Mouse (Mus musculus) lung, embryonic 16.5 days (tissue): ENCODE results near the gene Ralgapa2. TPM values are rescaled to one million over a fixed set of nuclear protein-coding genes. Genes with fewer than 3 reads are reported as not detected.

Source experiments
- ATAC-seq: fragments of 200-750 bp; cut with Nextera tagmentation; 2 replicates; pipeline ENCODE4 v1.8.0; 2017; ENCODE audit warnings: low read depth, mild to moderate bottlenecking, moderate library complexity
- H3K27ac ChIP-seq: fragments of 300-500 bp; sonication (generic); 2 replicates; pipeline ENCODE4 v1.5.1; 2014; ENCODE audit warnings: mild to moderate bottlenecking, control low read depth, low read length
- H3K27me3 ChIP-seq: fragments of 300-500 bp; sonication (generic); 2 replicates; pipeline ENCODE4 v1.6.1; 2014; ENCODE audit warnings: low read depth, low read length, mixed read lengths; ENCODE audit not compliant: control insufficient read depth, insufficient read depth
- H3K36me3 ChIP-seq: fragments of 300-500 bp; sonication (generic); 2 replicates; pipeline ENCODE4 v1.6.1; 2014; ENCODE audit warnings: low read length; ENCODE audit not compliant: control insufficient read depth, insufficient read depth
- H3K4me1 ChIP-seq: fragments of 300-500 bp; sonication (generic); replicated peaks from 2 replicates; pipeline ENCODE4 v1.6.1; 2014; ENCODE audit warnings: low read length, mixed read lengths; ENCODE audit not compliant: control insufficient read depth, insufficient read depth
- H3K4me2 ChIP-seq: fragments of 300-500 bp; sonication (generic); 2 replicates; pipeline ENCODE4 v1.6.1; 2014; ENCODE audit warnings: low read depth, low read length, control low read depth
- H3K4me3 ChIP-seq: fragments of 300-500 bp; sonication (generic); 2 replicates; pipeline ENCODE4 v1.5.1; 2014; ENCODE audit warnings: mild to moderate bottlenecking, low read length, control low read depth
- H3K9ac ChIP-seq: fragments of 300-500 bp; sonication (generic); 2 replicates; pipeline ENCODE4 v1.6.1; 2014; ENCODE audit warnings: low read length, control low read depth
- H3K9me3 ChIP-seq: fragments of 300-500 bp; sonication (generic); 2 replicates; pipeline ENCODE4 v1.6.1; 2016; ENCODE audit warnings: low read length; ENCODE audit not compliant: control insufficient read depth
- WGBS: fragments of 180-500 bp; shearing (Covaris S2); extraction: QIAGEN DNeasy Blood & Tissue Kit; methylation state at CpG from one replicate; pipeline ENCODE4 v1.1.7; 2014; 5-methylcytosine and 5-hydroxymethylcytosine counted together
- polyA plus RNA-seq: library from polyadenylated mRNA; unstranded; fragments of >200 nt; fragmentation: Nextera tagmentation; extraction: Ambion mirVana; gene quantifications from 2 replicates; pipeline ENCODE4 v1.2.1, GENCODE M21; 2015

Ralgapa2 gene
- polyA plus RNA-seq, 1 experiment from 2014 or later, result 8.4 TPM

- H3K4me3 ChIP-seq, result no peak overlapping the region
- H3K36me3 ChIP-seq, result no peaks in the 10 kb centered on the region
- no peak overlapping the region for H3K4me2 ChIP-seq
- no peak for ATAC-seq
- no peaks in the 10 kb centered on the region for H3K9me3 ChIP-seq
- no peak overlapping the region for H3K27ac ChIP-seq
- WGBS, result 91% methylated on average over 2 of the region's 2 CpGs
- H3K27me3 ChIP-seq, result no peaks in the 10 kb centered on the region
- H3K4me1 ChIP-seq, result no peaks in the 10 kb centered on the region
- no peak overlapping the region for H3K9ac ChIP-seq
Measured at GRCm38 (mm10) chr2:146244049-146244448, 268.1 kb downstream of the Ralgapa2 start.

GRCm38 (mm10) chr2:146239196-146239747, 272.9 kb downstream of the Ralgapa2 start:
- Histone ChIP-seq H3K27ac (no peak overlapping the region), H3K4me2 (no peak overlapping the region), H3K4me3 (no peak overlapping the region), H3K4me1 (no peaks in the 10 kb centered on the region), H3K36me3 (no peaks in the 10 kb centered on the region), H3K9ac (no peak overlapping the region), H3K9me3 (no peaks in the 10 kb centered on the region), H3K27me3 (no peaks in the 10 kb centered on the region)
- no peak for ATAC-seq
- WGBS, result 88% methylated on average over 4 of the region's 4 CpGs

GRCm38 (mm10) chr2:146231485-146231884, 280.7 kb downstream of the Ralgapa2 start:
- Histone ChIP-seq H3K9ac (no peak overlapping the region), H3K36me3 (no peaks in the 10 kb centered on the region), H3K4me3 (no peak overlapping the region), H3K4me1 (no peaks in the 10 kb centered on the region), H3K27me3 (peaks cover 18% of the 10 kb centered on the region), H3K9me3 (no peaks in the 10 kb centered on the region), H3K27ac (no peak overlapping the region), H3K4me2 (no peak overlapping the region)
- ATAC-seq, result no peak
- 81% methylated on average over 2 of the region's 2 CpGs for WGBS

- no peak overlapping the region for H3K9ac ChIP-seq
- H3K36me3 ChIP-seq, result no peaks in the 10 kb centered on the region
- H3K9me3 ChIP-seq, result no peaks in the 10 kb centered on the region
- WGBS, result 70% methylated on average over 2 of the region's 2 CpGs
- no peak overlapping the region for H3K4me2 ChIP-seq
- no peaks in the 10 kb centered on the region for H3K4me1 ChIP-seq
- H3K27me3 ChIP-seq, result peaks cover 47% of the 10 kb centered on the region
- no peak overlapping the region for H3K4me3 ChIP-seq
- H3K27ac ChIP-seq, result no peak overlapping the region
- no peak for ATAC-seq
Measured at GRCm38 (mm10) chr2:146228435-146228834, 283.7 kb downstream of the Ralgapa2 start.

- no peaks in the 10 kb centered on the region for H3K9me3 ChIP-seq
- no peak overlapping the region for H3K27ac ChIP-seq
- no peak overlapping the region for H3K4me3 ChIP-seq
- no peak for ATAC-seq
- 40% methylated on average over 3 of the region's 3 CpGs for WGBS
- H3K4me1 ChIP-seq, result peaks cover 7% of the 10 kb centered on the region
- H3K27me3 ChIP-seq, result peaks cover 55% of the 10 kb centered on the region
- no peak overlapping the region for H3K9ac ChIP-seq
- H3K36me3 ChIP-seq, result no peaks in the 10 kb centered on the region
- no peak overlapping the region for H3K4me2 ChIP-seq
Measured at GRCm38 (mm10) chr2:146227646-146228045, 284.5 kb downstream of the Ralgapa2 start.

DNA sequence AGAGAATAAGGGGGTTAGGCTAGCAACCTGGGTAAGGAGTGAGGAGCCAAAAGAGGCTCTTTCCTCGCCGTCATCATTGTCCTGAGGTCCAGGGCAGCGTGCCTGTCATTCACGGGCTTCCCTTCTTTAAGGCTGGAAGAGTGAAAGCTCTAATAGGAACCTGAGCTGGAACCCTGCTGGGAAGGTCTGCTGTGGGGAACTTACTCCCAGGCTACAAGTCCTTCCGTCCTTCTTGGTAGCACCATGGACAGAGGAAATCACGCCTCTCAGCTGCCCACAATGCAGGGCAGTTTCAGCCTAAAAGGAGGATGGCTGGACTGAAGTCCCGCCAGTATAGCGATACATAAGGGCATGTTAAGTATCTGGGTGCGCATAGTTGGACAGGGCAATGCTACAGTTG, 285.7 kb downstream of the Ralgapa2 start:
- Histone ChIP-seq H3K4me1 (peaks cover 19% of the 10 kb centered on the region), H3K9ac (no peak overlapping the region), H3K4me3 (no peak overlapping the region), H3K36me3 (no peaks in the 10 kb centered on the region), H3K27ac (no peak overlapping the region), H3K9me3 (no peaks in the 10 kb centered on the region), H3K27me3 (peaks cover 67% of the 10 kb centered on the region), H3K4me2 (no peak overlapping the region)
- WGBS, result 2% methylated on average over 9 of the region's 9 CpGs
- ATAC-seq, result peak; percentile 68

- Histone ChIP-seq H3K27ac (no peak overlapping the region), H3K4me3 (no peak overlapping the region), H3K36me3 (no peaks in the 10 kb centered on the region), H3K9ac (no peak overlapping the region), H3K4me2 (no peak overlapping the region), H3K9me3 (no peaks in the 10 kb centered on the region), H3K4me1 (peaks cover 26% of the 10 kb centered on the region), H3K27me3 (peaks cover 73% of the 10 kb centered on the region)
- 20% methylated on average over 6 of the region's 6 CpGs for WGBS
- no peak for ATAC-seq
Measured at GRCm38 (mm10) chr2:146225818-146226217, 286.3 kb downstream of the Ralgapa2 start.

DNA sequence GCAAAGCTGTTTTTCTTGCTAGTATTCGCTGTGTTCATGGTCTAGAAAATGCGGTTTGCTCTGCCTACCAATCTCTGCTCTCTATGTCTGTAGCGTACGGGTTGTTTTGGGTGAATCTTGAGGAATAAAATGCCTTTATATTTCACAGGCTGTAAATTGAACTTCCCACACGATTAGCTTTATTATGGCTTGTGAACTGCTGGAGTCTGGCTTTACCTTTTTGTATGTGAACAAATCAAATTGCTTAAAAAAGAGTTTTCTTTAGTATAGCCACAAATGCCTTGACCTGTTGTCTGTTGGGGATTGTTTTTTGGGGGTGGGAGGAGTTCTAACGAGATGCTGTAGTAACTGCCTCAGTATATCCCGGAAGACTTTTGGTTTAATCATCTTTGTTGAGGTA, 288.0 kb downstream of the Ralgapa2 start:
- no peak overlapping the region for H3K9ac ChIP-seq
- no peak overlapping the region for H3K4me3 ChIP-seq
- 17% methylated on average over 7 of the region's 7 CpGs for WGBS
- no peaks in the 10 kb centered on the region for H3K9me3 ChIP-seq
- ATAC-seq, result no peak
- no peaks in the 10 kb centered on the region for H3K36me3 ChIP-seq
- no peak overlapping the region for H3K4me2 ChIP-seq
- H3K27me3 ChIP-seq, result peaks cover 86% of the 10 kb centered on the region
- no peak overlapping the region for H3K27ac ChIP-seq
- H3K4me1 ChIP-seq, result peaks cover 27% of the 10 kb centered on the region

DNA sequence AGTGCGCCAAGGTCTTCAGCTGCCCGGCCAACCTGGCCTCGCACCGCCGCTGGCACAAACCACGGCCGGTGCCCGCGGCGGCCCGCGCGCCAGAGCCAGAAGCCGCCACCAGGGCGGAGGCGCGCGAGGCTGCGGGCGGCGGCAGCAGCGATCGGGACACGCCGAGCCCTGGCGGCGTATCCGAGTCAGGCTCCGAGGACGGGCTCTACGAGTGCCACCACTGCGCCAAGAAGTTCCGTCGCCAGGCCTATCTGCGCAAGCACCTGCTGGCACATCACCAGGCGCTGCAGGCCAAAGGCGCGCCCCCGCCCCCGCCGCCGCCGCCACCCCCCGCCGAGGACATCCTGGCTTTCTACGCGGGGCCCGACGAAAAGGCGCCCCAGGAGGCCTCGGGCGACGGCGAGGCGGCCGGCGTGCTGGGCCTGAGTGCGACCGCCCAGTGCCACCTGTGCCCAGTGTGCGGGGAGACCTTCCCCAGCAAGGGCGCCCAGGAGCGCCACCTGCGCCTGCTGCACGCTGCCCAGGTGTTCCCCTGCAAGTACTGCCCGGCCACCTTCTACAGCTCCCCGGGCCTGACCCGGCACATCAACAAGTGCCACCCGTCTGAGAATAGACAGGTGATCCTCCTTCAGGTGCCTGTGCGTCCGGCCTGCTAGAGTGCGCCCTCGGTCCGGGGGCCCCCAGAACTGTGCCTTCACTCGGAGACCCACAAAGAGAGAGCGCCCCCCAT, 288.8 kb downstream of the Ralgapa2 start:
- Histone ChIP-seq H3K36me3 (no peaks in the 10 kb centered on the region), H3K27me3 (peaks cover 91% of the 10 kb centered on the region), H3K27ac (no peak overlapping the region), H3K4me3 (peak overlapping the region; percentile 55), H3K9me3 (no peaks in the 10 kb centered on the region), H3K4me2 (peak overlapping the region; percentile 95), H3K9ac (no peak overlapping the region), H3K4me1 (peaks cover 29% of the 10 kb centered on the region)
- ATAC-seq, result no peak
- WGBS, result 1% methylated on average over 67 of the region's 75 CpGs
